Mouse (Mus musculus) adrenal gland, adult 18-20 months (tissue): ENCODE data around the gene Kif3b. TPM values are rescaled to one million over a fixed set of nuclear protein-coding genes. Genes with fewer than 3 reads are reported as not detected.
"Not testable (repeated sequence)": the region's sequence is repeated elsewhere in the genome, so short reads cannot be mapped to it uniquely, and the experiment has no call there.

Experiments
- DNase-seq, 2 experiments: peaks; one replicate each; pipeline ENCODE4 v3.0.0; 2021 to 2022; ENCODE audit warnings: low spot score in 2 of 2
- long read RNA-seq, 2 experiments: library from polyadenylated mRNA; stranded (forward); transcript quantifications; one replicate each; pipeline ENCODE4 v2.0.0; 2021
- total RNA-seq, 2 experiments: library from RNA; stranded (reverse); gene quantifications; 1 replicate in 1 of 2; 2 replicates in 1 of 2; pipeline ENCODE4 v1.2.3; 2021

Kif3b gene
- 10 to 100 TPM; 21.4 to 25.3 TPM for total RNA-seq
- long read RNA-seq, experiment 1, full-length matches to known transcripts: 4 of 6 reads
- long read RNA-seq, experiment 1, partial matches to known transcripts: 1 of 6 reads
- long read RNA-seq, experiment 1, other reads (novel, unspliced or antisense): 1 of 6 reads
- long read RNA-seq, experiment 2, full-length matches to known transcripts: 3 of 11 reads
- long read RNA-seq, experiment 2, partial matches to known transcripts: 8 of 11 reads
- long read RNA-seq, experiment 2, other reads (novel, unspliced or antisense): 0 of 11 reads

- DNase-seq: peak; percentile 80 to 81
Observed at GRCm38 (mm10) chr2:153290938-153291928, at the start of gene Kif3b. Gene Kif3b (plus strand): TSS chr2:153291413.

GRCm38 (mm10) chr2:153242156-153242555, 49.1 kb upstream of the Kif3b start:
- no peak for DNase-seq

GRCm38 (mm10) chr2:153249751-153250150, 41.5 kb upstream of the Kif3b start:
- no peak for DNase-seq

GRCm38 (mm10) chr2:153256604-153257003, 34.6 kb upstream of the Kif3b start:
- no peak for DNase-seq

- DNase-seq: no peak
Observed at GRCm38 (mm10) chr2:153259030-153259863, 32.0 kb upstream of the Kif3b start.

- no peak for DNase-seq
Observed at GRCm38 (mm10) chr2:153259864-153260674, 31.1 kb upstream of the Kif3b start.

GRCm38 (mm10) chr2:153263053-153263452, 28.2 kb upstream of the Kif3b start:
- no peak for DNase-seq

GRCm38 (mm10) chr2:153267331-153267730, 23.9 kb upstream of the Kif3b start:
- DNase-seq: no peak

GRCm38 (mm10) chr2:153270231-153270915, 20.8 kb upstream of the Kif3b start:
- DNase-seq: not testable (repeated sequence)

GRCm38 (mm10) chr2:153274200-153274918, 16.9 kb upstream of the Kif3b start:
- not testable (repeated sequence) for DNase-seq

GRCm38 (mm10) chr2:153274919-153275247, 16.3 kb upstream of the Kif3b start:
- peak in 1 of 2 experiments; percentile 35 for DNase-seq

GRCm38 (mm10) chr2:153275577-153275976, 15.6 kb upstream of the Kif3b start:
- DNase-seq: not testable (repeated sequence)

- DNase-seq: no peak
Observed at GRCm38 (mm10) chr2:153276440-153276839, 14.8 kb upstream of the Kif3b start.

- DNase-seq: not testable (repeated sequence)
Observed at GRCm38 (mm10) chr2:153276846-153277245, 14.4 kb upstream of the Kif3b start.

- no peak for DNase-seq
Observed at GRCm38 (mm10) chr2:153278357-153278756, 12.9 kb upstream of the Kif3b start.

GRCm38 (mm10) chr2:153283919-153284318, 7.3 kb upstream of the Kif3b start:
- no peak for DNase-seq

GRCm38 (mm10) chr2:153286524-153286923, 4.7 kb upstream of the Kif3b start:
- DNase-seq: no peak

- peak; percentile 54 to 68 for DNase-seq
Observed at GRCm38 (mm10) chr2:153287835-153288234, 3.4 kb upstream of the Kif3b start.

- DNase-seq: no peak
Observed at GRCm38 (mm10) chr2:153292305-153292861, 1.2 kb downstream of the Kif3b start.
